14 mouse cellular contexts compared by ENCODE assay signal in the genomic region with DNA sequence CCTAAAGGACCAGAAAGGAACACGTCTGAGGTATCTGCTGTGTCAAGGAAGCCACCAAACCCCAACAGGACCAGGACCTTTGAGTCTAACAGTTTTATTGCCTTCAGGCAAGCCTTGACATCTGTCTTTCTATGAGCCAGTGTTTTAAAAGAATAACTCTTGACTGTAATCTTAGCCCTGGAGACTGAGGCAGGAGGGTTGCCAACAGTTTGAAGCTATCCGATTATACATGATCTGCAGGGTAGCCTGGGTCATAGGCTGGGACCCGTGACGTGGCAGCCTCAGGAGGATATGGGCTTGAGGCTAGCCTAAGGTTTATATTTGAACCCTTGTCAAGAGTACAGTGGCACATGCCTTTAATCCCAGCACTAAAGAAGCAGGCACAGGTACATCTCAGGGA.
"Had no signal": no experiment of that assay in that cellular context is flagged by ENCODE, and none has a peak within 500 bp of the region (broad histone marks: within the 10 kb centered on the region; RNA-seq: fewer than 3 reads in every experiment).

No protein-coding gene starts in this region.

- H3K27me3 ChIP-seq: lung, embryonic 15.5 days; midbrain, embryonic 13.5 days; midbrain, embryonic 15.5 days; neural tube, embryonic 12.5 days; stomach, embryonic 15.5 days had no signal

- H3K36me3 ChIP-seq: lung, embryonic 15.5 days; midbrain, embryonic 13.5 days; midbrain, embryonic 15.5 days; neural tube, embryonic 12.5 days; stomach, embryonic 15.5 days had no signal

- H3K9ac ChIP-seq: lung, embryonic 15.5 days; midbrain, embryonic 13.5 days; midbrain, embryonic 15.5 days; neural tube, embryonic 12.5 days; stomach, embryonic 15.5 days had no signal

- H3K27ac ChIP-seq: lung, embryonic 15.5 days; macrophage; midbrain, embryonic 13.5 days; midbrain, embryonic 15.5 days; neural tube, embryonic 12.5 days; stomach, embryonic 15.5 days; stomach, postnatal 0 days had no signal

- H3K4me3 ChIP-seq: lung, embryonic 15.5 days; megakaryocyte, embryonic 14.5 days; midbrain, embryonic 13.5 days; midbrain, embryonic 15.5 days; neural tube, embryonic 12.5 days; stomach, embryonic 15.5 days had no signal

- H3K9me3 ChIP-seq: lung, embryonic 15.5 days; midbrain, embryonic 13.5 days; midbrain, embryonic 15.5 days; neural tube, embryonic 12.5 days; stomach, embryonic 15.5 days had no signal

- H3K4me1 ChIP-seq: lung, embryonic 15.5 days; midbrain, embryonic 13.5 days; midbrain, embryonic 15.5 days; neural tube, embryonic 12.5 days; stomach, embryonic 15.5 days had no signal

- DNase-seq: lung, adult 2 months; lung, postnatal 14 days; lung, postnatal 36 days; thymus, adult 2 months; thymus, postnatal 25 days; thymus, postnatal 4 days had no signal
